Mouse (Mus musculus) embryo, embryonic 11.5 days (tissue): ENCODE measurements around the gene Lyve1.

Experiments used
- DNase-seq: peaks from one replicate; pipeline ENCODE4 v3.0.0-alpha.2; 2012; ENCODE audit warnings: low read depth, low spot score

Gene Lyve1

DNA sequence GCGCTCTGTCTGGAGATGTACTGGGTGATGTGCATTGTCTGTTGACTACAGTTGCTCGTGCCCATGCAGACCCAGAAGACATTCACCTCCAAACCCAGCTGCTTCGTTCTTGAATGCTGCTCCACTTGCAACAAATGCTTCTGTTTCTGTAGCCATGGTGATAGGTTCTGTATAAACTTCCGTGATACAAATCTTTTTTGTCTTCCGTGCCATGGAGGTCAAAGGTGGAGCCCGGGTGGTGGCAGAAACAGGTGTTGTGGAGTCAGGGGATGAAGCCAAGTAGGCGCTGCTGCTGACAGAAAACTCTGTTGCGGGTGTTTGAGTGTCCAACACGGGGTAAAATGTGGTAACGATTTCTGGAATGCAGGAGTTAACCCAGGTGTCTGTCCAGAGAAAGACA is 9.4 kb downstream of the Lyve1 start:
- DNase-seq: no peak

DNA sequence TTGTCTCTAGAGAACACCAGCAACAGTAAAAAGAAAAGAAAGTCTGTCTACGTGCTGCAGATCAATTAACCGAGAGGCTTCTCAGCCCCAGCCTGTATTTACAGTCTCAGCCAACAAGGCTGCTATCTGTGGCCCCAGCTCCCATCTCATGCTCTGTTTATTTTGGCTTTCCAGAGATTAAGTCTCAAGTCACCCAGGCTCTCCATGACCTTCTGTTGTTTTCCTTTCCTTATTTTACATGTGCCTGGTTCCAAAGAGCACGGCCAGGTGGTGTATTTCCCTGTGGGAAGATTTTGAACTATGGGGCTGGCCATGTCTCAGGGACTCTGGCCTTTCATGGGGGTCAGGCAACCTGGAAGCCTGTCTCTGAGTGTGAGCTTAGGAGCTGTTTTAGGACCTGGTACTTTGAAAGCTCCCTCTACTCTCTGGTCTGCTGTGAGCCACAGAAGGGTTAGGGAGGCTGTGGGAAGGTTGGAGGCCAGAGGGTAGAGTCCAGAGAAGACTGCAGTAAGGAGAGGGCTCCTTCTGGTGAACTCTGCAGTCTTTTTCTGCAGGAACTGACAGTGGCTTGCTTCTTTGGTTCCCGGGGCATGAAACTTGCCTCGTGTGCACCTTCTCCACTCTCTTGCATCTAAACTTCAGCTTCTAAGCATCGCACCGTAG is 11.4 kb downstream of the Lyve1 start:
- no peak for DNase-seq

DNA sequence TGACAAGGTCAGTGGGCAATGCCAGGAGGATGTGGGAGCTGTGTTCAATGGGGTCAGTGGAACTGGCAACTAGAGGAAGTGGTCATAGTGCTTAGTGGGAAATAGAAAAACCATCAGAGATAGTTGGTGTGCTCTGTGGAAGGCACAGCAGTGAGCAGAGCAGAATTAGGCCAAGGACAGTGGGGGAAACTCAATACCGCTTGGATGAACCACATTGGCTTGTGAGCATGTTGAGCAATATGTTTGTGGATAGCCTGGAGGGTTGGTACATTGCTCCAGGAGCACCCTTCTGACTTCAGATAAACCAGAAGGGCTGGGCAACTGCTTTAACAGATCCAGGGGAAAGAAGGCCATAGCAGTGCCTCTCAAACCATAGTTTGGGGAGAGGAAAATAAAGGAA is 14.7 kb downstream of the Lyve1 start:
- DNase-seq: no peak

DNA sequence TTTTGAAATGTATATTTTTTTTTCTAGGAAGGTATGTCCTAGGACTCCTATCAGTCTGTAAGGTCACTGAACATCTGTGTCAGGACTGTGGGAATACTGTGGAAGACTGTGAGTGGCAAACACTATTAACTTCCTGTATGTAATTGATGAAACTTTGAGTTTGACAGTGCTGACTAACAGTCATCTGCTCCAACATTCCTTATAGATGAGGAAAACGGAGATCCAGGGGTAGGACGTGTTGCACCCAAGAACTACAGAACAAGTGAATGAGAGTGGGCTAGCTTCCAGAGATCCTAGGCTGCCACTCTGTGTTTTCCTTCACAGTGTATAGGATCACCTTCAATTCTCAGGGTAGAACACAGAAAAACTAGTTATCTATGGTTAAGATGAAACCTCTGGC is 15.7 kb downstream of the Lyve1 start:
- DNase-seq: no peak

DNA sequence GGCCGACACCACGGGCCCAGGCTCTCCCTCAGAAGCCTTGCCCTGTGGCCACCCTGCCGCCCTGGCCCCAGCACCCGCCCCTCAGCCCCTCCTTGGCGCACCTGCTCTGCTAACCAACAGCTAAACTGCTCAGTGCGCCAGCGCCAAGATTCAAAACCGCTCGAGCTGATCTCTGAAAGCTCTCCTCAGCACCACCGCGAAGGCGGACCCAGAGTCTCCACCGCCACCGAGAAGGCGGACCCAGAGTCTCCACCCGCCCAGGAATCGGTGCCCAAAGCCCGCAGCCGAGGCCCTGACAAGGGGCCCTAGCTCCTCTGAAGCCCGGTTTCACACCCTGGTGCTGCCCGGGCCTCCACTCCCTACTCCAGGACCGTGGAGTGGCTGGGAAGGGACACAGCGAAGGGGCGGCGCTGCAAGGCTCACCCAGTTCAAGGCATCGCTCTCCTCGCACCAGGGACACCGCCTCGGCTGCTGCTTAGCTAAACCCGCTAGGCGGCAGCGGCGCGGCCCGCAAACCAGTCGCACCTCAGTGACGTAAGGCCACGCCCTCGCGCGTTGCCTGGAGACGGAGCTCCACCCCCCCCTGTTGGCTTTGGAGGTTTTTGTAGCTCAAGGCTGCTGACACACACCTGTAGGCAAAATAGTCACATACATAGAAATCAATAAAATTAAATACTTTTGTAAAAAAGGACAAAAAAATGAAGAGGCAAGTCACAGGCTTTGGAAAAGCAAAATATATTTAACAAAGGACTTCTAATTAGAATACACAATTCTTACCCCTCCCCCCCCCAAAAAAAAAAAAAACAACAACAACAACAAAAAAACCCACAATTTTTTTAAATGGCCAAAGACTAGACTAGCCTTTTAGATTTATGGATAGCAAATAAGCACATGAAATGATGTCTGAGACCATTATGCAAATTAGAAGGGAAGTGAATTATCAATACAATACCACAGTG is 18.8 kb downstream of the Lyve1 start, which contains the start of gene Rnf141:
TSS of gene Rnf141 (minus strand) at position 542 of the 959 bp plus-strand sequence.
- peak; percentile 89 for DNase-seq

DNA sequence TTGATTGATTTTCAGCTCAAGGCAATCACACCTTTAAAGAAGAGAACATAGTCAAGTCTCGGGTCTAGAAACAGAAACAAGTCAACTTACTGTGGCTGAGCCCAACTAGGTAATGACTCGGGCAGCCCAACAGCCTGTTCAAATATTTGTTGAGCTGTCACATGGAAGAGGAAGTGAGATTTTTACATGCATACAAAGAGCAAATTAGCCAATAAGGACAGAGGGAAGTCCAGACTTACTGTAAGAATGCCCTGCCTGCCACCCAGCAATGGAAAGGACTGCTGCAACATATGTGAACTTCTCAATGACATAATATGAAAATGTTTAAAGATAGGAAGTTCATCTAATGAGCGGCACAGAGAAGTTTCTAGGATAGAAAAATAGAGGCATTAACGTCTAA is 22.7 kb downstream of the Lyve1 start:
- DNase-seq: no peak

DNA sequence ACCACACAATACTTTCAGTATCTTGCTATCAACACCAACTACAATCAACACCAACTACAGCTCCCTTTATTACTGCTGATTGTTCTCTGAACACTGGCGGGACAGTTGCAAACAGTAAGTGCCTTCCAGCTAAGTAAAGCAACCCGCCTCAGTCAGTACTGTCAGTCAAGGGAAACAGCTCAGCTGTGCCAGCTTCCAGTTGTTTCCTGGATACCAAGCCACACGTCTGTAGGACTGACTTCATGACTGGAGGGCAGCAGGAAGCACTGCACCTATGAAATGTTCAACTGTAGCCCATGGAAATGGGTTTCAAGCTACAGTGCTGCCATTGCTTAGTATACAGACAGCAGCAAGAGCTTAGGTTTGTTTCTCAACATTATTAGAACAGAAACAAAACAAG is 28.5 kb downstream of the Lyve1 start:
- no peak for DNase-seq

DNA sequence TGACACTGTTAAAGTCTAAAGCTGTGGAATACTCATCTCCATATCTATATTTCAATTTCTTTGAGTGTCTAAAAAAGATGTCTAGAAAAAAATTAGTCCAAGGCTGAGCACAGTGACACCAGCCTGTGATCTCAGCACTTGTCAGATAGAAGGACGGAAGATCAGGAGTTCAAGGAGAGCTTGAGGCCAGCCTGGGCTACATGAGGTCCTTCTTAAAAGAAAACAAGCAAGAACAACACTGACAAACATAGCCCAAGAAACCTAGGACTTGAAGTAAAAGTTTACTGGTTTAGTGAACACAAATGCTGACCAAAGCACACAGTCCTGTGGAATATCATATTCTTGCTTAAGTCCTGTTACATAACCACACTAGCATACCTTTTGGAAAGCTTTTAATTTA is 29.0 kb downstream of the Lyve1 start:
- DNase-seq: no peak

DNA sequence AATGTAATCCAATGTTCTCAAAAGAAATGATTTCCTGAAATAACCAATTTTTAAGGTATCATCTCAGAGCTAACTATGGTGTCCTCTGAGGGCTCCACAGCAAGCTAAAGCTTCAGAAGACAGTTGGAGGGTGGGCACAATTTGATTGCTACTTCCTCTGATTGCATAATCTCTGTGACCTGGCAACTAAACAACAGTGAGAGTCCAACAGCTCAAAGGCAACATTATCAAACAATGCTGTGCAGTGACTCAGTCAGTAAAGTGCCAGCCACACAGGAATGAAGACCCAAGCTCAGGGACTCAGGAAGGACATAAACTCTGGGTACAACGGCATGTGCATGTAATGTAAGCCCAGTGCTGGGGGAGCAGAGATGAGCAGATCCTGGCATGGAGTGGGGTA is 30.0 kb downstream of the Lyve1 start:
- DNase-seq: no peak

DNA sequence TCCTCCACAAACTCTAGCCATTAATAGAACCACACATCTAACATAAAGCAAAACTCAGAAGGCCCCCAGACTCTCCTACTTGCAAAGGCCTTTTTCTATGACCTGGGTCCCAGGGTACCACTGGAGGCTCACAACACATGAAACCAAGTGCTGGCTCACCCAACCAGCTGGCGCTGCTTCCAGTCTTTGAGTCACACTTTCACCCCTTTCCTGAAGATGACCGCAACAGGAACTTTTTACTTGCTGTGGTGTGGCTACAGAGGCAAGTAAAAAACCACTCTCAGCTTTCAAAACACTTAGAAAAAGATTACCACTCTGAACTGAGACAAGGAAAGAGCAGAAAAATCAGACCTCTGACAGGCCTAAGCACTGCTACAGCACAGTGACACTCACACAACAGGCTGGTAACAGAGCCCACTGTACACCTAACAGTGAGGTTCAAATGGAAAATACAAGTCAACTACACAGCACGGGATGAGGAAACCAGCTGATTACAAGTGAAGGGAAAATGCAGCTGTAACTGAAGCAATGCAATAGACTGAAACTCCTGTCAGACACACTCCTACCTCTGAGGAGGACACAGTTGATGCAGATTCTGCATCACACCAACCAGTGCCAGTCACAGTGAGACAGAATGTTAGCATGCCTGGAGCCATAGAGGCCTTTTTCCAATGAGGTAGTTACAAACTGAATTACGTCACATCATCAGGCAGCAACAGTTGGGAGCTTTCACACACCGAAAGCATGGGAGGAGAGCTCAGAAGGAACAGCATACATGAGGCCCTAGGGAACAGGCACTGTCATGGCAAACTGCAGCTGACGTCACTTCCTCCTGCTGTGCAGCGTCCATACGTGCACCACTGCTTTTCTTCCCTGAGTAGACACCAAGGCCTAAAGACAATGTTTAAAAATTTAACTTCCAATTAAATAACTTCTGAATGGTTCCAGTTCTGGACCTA is 38.8 kb downstream of the Lyve1 start:
- DNase-seq: no peak

DNA sequence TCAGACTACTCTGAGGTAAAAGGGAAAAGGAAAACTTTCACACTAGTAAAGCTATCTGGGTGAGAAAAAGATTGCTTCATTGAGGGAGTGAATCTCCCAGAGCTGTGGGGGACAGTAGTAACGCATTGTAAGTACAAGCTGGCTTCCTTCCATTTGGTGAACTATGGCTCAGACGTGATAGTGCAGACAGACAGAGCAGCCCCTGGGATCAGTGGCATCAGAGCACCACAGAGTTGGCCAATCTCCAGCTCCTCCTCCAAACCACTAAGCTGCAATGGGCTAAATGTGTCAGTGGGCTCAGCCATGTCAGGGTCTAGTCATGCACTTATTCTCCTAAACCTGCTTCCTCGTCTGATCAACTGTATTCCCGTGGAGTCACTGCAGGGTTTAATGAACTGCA is 39.4 kb downstream of the Lyve1 start:
- no peak for DNase-seq

DNA sequence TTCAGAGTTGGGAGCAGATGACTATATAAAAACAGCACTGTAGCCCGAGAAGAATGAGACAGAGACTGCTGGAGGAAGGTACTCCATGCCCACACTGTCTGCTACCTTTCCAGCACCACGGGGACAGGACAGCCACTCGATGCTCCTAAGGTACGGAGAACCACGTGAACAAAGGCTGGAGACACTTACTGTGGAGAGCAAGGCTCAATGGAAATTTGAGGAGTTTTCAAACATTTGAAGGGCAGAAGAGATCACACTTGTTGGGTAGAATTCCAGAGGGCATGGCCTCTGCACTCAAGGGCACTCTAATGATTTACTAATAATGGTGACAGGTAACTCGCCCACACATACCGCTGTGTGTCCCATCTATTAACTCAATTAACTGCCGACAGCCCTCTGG is 40.0 kb downstream of the Lyve1 start:
- no peak for DNase-seq

DNA sequence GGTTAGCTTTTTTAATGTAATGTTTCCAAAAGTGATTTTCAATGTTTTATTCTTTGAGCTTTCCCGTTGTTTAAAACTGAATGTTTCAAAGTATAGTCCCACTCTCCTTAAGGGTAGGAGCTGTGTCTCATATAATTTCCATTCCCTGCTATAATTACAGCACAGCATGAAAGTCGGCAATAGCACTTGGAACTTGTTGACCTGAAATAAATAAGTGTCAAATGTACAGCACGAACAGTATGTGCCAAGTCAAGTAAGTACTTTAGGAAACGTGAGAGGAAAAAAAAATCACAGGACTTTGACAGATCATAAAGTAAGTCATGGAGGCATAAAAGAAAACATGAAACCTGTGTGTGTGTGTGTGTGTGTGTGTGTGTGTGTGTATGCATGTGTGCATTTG is 41.0 kb downstream of the Lyve1 start:
- no peak for DNase-seq

DNA sequence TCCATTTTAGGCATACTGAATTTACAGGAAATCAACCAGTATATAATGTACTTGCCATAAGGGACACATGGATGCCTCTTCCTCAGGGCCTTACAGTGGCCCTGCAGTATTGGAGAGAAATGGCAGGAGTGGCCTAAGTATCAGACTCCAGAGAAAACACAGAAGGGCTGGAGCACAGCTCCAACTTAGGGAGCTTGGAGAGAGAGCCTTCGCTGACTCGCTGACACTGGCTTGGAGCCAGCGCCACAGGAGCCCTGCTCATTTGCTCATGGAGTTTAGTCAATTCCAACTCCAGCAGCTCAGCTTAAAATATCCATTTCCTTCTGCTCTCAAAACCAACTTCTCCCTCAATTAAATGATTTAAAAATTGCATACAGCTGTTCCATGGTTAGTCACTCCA is 41.4 kb downstream of the Lyve1 start:
- DNase-seq: no peak

DNA sequence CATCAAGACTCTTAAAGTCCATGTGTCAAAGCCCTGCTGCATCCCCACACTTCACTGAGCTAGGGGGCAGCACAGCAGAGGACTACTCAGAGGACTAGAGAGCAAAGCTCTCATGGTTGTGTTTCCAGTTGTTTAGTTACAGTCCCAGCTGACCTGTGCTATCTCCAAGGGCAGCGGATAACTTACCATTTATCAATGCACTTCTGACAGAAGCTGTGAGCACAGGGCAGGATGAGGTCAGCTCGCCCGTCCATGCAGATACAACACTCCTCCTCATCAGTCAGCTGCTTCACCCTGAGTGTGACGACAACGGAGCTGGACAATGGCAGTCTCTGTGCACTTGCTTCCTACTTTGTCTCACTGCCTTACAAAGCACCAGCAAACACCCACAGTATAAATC is 42.0 kb downstream of the Lyve1 start:
- DNase-seq: no peak

DNA sequence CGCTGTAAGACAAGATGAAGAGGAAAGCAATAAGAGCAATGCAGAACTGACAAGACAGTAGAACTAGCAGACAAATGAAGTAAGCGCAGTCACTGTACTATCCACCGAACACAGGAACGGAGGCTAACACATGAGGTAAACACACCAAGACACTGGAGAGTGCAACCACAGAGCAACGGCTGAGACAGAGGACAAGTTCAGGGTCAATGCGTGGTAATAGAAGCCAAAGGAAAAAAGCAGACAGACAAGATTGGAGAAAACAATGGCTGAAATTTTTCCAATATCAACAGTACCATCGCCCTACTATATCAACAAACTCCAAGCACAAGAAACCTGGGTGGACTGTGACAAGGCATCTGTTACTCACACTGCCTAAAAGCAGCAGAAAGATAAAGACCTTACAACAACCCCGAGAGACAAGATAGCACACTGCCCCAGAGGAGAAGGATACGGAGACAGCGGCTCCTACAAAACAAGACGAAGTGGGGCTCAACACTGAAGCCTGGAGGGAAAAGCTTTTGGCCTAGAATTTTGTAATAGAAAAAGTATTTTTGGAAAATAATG is 44.2 kb downstream of the Lyve1 start:
- DNase-seq: no peak

DNA sequence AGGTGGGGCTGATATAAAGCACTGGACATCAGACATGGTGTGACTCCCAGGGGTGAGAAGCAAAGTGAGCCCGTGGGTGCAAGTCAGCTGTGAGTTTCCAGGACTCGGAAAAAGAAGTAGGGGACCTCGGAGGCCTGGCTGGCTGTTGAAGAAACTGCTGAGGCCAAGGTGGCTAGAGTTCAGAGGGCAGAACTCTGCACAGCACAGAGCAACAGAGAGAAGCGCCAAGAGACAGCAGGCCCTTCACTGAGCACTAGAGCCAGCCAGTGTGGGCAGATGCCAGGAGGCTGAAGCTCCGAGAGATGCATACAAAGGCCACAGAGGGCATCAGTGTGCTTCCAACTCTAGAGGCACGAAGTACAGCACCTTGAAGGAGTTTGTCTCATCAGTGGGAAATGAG is 44.8 kb downstream of the Lyve1 start:
- DNase-seq: no peak

DNA sequence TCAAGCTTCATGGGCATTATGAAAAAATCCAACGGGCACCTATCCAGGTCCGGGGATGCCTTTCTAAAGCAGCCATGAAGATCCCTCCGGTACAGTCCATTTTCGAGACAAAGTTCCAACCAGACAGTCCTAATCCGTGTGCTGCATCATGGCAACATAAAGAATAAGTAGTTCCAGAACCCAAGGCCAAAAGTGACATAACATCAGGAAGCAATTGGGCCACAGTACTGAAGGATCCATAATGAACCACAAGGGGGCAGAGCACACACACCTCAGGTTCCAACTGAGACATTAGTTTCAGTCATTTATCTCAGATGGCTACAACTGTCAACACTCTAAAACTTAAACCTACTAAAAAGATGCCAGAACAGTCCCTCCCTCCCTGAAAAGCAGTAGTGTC is 47.0 kb downstream of the Lyve1 start:
- DNase-seq: peak; percentile 50

DNA sequence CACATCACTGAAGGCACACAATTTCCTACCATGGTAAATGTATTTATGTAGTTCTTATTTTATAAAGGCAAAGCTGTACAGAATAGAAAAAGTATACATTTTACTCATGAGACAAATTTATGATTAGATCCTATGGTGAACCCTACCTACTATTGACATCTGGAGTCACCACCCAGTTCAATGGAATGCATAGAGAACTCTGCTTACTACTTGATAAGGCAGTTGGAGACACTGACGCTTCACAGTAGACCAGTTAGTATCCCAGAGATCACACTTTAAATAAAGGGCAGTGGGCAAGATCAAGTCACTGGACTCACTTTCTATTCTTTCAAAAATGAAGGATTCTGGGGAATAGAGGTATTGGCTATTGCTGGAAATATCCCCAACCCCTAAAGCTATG is 49.1 kb downstream of the Lyve1 start:
- no peak for DNase-seq

DNA sequence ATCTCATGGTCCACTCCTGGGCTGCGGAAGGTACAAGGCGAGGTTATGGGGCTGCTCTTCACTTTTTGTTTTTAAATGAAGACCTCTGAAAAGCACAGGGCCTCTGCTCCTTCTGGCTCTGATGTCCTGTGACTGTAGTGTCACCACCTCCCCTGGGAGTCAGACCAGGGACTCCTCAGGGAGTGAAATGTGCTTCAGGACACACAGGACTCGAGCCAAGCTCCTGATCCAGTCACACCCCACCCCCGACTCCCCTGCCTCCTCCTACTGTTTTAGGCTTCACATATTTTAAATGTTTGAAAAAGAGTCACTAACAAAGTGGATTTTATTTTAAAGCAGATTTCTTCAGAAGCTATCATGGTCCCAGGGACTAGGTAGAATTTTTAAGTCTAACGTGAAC is 51.5 kb downstream of the Lyve1 start:
- DNase-seq: no peak

DNA sequence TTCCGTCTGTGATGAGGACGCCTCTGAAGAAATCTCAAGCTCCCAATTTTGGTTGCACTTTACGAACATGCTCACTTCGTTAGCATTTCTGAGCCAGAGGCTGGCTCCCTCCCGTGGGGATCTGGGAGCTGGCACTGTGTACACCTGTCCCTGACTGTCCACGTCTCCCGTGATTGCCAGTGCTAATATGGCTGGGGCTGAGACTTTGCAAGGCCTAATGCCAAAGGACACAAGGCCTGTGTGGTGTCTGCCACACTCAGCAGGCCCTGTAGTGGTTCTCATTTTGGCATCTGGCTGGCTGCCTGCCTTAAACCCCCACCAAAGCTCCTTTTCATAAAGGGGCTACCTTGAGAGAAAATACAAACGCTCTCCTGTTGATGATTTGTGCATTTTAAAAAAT is 52.0 kb downstream of the Lyve1 start:
- no peak for DNase-seq
